Mouse (Mus musculus) frontal cortex, adult 2 months (tissue): ENCODE data around the gene Ltbp1. TPM values are rescaled to one million over a fixed set of nuclear protein-coding genes. Genes with fewer than 3 reads are reported as not detected.
"Not testable (repeated sequence)": the region's sequence is repeated elsewhere in the genome, so short reads cannot be mapped to it uniquely, and the experiment has no call there.

Experiments used
- DNase-seq, 2 experiments: peaks; one replicate each; pipeline ENCODE4 v3.0.0; 2022; ENCODE audit warnings: low spot score in 1 of 2; ENCODE audit errors: extremely low spot score in 1 of 2
- polyA plus RNA-seq: library from polyadenylated mRNA; depleted of rRNA; stranded (reverse); fragments of >200 nt; gene quantifications from 2 replicates; pipeline ENCODE4 v1.2.3, GENCODE M21; 2012

Gene Ltbp1
- polyA plus RNA-seq, 1 experiment, result 6.9 TPM

DNA sequence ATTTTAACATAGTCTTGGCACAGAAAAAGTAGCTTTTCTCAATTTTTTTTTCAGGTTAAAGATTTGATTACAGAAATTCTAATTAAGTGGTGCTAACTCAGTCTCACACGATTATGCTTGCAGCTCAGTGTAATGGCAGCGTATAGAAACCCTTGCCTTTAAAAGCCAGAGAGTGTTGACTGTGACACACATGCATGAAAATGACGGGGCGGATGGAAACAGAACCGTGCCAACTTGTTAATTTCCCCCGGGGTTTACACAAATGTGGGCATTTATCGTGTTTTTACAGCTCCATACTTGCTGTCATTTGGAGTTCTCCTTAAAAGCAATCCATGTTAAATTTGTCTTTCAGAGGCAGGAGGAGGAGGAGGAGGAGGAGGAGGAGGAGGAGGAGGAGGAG lies 102.0 kb downstream of the Ltbp1 start:
- DNase-seq, result peak; percentile 15 to 55

- DNase-seq, result no peak
Observed at GRCm38 (mm10) chr17:75107879-75108278, 102.5 kb downstream of the Ltbp1 start.

GRCm38 (mm10) chr17:75109081-75109716 lies 103.8 kb downstream of the Ltbp1 start:
- no peak for DNase-seq

DNA sequence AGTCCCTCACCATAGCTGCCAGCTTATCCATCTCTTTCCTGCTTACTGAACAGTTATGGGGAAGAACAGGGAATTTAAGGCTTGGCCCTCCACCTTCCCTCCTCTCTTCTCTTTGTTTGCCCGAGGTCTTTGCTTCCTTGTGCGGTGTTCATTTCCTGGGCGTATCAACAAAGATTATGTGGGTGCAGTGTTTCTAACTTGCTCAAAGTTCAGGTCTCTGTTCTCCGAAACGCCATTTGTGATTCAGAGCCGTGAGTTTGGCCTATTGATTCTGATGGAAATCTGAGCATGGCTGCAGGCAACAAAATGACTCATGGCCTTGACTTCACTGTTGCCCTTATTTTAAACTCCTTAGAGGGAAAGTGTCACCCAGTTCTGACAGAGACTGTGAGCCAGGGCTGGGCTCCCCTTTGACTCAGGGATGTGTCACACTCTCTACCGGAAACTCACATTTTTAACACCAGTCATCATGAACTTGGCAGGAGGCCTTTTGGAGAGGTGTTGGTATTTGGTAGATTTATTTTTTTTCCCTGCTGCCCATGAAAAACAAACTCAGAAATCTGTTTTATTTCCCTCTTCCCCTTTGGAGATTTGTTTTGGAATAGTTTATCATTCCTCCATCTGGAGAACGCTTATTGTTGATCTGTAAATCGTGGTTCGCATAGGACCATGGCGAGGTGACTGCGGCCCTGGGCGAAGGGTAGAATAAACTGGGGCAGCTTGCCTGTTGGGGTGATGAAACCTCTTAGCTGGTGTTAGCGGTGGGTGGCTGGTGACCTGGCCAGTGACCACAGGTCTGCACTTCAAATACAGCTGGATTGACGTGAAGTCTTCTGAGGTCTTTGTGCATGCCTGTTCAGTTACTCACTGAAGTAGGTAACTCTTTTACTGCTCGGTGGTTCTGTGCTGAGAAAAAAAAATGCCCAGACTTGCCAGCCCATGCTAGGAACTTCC lies 105.2 kb downstream of the Ltbp1 start:
- DNase-seq, result no peak

GRCm38 (mm10) chr17:75115594-75115993 lies 110.2 kb downstream of the Ltbp1 start:
- DNase-seq, result no peak

DNA sequence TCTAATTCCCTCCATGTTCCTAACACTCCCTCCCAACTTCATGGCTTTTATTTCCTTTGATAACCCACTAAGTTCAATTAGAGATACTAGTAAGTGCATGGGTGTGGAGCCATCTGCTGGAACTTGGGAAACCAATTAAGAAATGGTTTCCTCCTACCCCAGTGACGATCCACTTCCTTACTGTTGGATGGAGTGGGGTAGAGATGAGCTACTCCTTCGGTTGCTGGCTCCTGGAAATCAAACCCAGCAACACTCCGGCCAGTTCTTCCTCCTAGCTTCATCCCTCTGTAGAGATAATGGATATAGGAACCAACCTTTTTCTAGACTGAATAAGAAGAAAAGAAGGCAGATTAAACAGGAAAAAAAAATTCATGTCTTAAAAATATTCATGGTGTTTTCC lies 113.5 kb downstream of the Ltbp1 start:
- no peak for DNase-seq

- no peak for DNase-seq
Observed at GRCm38 (mm10) chr17:75119422-75119821, 114.1 kb downstream of the Ltbp1 start.

DNA sequence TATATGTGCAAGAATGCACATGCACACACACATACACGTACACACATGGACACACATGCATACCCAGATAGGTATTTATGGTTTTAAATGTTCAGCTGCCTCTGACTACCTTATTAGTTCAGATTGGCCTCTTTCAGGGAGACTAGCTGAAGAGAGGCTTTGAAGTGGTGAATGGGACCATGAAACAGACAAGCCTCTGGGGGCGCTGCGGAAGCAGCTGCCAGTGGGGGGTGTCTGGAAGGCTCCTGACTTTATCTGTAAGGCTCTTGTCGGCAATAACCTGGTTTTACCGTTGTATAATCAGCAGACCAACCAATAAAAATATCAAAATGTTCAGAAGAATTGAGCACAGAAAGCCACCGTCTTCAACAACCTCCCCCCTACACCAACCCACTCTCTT lies 114.7 kb downstream of the Ltbp1 start:
- DNase-seq, result no peak

- DNase-seq, result peak in 1 of 2 experiments; percentile 14
Observed at GRCm38 (mm10) chr17:75122584-75123282, 117.4 kb downstream of the Ltbp1 start.

DNA sequence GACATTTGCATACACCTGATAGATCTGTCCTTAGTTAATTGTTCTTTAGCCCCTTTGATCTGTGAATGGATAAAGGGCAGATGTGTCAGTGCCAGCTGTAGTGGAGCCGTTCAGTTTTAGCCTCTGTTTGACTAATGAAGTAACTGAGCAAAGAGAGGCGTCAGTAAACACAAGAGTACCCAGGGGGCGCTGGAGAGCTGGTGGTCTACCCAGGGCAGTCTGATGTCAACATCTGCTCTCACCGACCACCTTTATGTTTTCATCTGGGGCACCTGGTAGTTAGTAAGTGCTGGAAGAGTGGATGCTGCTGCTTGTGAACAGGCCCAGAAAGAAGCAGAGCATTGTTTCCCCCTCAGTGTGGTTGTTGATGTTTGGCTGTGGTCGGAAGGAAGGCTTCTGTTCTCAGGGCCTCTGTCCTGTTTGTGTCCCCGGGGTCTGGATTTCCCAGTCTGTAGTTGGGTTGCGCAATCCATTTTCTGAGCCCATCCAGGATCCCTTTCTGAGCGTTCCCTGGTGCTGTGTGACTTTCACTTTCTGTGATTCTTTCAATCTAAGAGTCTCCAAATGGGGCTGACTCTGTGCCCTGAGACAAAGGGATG lies 123.1 kb downstream of the Ltbp1 start:
- no peak for DNase-seq

GRCm38 (mm10) chr17:75133983-75134382 lies 128.6 kb downstream of the Ltbp1 start:
- DNase-seq, result no peak

DNA sequence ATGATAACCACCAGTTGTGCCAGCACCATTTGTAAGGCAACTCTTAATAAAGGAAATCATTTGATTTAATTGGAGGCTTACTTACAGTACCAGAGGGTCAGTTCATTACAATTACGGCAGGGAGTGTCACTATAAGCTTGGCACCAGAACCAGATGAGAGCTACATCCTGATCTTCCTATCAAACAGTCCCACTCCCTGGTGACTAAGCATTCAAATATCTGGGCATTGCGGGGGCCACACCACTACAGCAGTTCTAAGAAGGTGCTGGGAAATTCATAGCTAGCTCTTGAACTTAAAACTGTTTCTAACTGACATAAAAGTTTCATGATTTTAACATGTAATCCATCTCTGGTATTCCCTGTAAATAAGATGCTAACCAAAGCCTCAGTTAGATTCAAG lies 134.4 kb downstream of the Ltbp1 start:
- no peak for DNase-seq

GRCm38 (mm10) chr17:75142845-75143244 lies 137.5 kb downstream of the Ltbp1 start:
- DNase-seq, result not testable (repeated sequence)

DNA sequence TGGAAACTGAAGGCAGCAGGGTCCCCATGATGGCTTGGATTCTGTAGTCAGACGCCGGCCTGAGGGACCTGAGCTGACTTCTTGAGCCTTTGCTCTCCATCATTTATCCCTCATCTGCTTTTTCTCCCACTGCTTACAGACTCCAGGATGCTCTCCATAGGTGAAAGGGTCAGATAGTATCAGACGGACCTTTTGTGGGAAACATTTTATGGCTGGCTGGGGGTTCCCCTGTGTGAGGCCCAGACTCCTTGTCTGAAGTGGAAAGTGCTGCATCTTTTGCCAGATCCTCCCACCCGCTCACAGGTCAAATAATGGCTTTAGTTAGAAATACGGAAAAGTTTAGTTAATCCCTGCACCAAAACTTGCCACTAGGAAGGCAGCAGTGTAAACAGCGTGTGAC lies 138.6 kb downstream of the Ltbp1 start:
- no peak for DNase-seq

DNA sequence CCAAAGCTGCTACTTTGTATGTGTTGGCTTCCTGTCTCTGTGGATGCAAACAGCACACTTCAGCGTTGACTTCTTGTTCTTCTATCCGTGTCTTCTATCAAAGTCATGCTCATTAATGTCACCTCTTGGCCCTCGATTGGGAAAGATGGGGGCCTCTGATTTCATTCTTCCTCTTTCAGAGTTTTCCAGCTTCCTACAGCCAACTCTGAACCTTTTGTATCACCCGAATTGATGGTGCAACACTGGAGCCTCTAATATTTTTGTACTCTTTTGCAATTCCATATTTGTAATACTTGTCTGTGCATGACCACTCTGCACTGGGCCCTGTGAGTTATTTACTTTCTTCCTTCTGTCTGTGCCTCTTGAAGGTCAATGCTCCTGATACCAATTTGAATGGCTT lies 141.8 kb downstream of the Ltbp1 start:
- DNase-seq, result no peak

DNA sequence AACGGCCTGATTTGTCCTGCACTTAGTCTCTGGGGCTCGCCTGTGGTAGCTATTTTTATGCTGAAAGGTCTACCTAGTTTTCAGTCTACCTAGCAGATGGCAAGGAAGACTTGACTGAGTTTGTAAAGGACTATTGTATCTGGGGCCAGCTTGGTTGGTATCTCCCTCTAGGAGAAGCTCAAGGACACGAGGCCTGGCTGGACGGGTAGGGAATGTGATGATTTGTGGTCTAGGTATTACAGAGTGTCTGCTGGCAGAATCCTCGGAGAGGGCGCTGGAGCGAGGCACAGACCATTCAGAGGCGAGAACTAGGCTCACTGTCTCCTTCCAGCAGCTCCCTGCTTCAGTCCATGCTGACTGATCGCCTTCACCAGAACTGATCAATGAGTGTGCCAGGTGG lies 146.4 kb downstream of the Ltbp1 start:
- no peak for DNase-seq

DNA sequence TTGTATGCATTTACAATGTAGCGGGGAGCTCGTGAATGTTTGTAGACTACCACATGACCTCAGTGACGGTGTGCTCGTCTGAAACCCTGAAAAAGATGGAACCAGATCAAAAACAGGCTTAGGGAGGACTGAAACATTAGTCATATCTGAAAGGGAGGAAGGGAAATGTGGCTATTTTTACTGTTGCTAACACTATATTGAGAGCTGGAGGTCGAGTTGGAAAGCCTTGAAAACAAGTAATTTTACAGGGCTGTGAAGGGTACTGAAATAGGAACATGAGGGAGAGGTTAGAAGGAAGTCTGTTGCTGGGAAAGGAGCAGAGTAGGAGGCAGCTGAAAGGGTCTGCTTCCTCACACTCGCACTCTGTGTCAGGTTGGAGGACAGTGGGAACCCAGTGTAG lies 147.7 kb downstream of the Ltbp1 start:
- DNase-seq, result peak in 1 of 2 experiments; percentile 58

DNA sequence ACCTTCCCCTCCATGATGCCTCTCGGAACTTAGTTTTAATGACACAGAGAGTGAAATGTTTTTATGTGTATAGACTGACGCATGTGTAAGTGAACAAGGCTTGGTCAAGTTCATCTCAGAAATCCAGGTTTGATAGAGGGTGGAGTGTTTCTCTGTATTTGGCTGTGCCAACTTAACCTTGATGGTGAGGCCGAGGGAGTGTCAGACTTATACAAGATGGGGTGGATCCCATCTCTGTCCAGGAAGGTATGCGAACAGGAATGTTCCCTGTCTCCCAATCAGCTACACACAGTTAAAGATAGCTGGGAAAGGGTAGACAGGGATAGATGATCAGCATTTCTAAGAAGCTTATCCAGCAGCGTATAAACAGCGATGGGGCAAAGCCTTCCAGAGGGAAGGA lies 153.0 kb downstream of the Ltbp1 start:
- no peak for DNase-seq

DNA sequence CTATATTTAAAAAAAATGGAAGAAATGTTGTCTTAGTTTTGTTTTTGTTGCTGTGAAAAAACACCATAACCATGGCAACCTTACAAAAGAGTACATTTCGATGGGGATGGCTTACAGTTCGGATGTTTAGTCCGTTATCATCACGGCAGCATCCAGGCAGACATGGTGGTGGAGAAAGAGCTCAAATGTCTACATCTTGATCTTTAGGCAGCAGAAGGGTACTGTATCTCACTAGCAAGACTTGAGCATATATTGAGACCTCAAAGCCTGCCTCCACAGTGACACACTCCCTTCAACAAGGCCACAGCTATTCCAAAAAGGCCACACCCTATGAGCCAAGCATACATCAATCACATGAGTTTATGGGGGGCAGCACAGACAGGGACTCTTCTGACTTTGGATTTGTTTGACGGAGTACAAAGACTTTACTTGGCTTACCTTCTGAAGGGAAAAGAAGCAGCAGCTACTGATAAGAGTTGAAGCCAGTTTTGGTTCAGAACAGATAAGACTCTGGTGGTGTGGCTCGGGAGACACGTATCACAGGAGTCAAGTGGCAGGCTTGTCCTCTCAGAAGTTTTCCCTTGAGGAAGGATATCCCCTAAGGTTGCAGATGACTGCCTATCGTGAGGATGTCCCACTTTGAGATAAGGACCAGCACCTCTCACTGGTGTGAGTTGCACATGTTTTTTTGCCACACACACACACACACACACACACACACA lies 153.9 kb downstream of the Ltbp1 start:
- DNase-seq, result no peak

DNA sequence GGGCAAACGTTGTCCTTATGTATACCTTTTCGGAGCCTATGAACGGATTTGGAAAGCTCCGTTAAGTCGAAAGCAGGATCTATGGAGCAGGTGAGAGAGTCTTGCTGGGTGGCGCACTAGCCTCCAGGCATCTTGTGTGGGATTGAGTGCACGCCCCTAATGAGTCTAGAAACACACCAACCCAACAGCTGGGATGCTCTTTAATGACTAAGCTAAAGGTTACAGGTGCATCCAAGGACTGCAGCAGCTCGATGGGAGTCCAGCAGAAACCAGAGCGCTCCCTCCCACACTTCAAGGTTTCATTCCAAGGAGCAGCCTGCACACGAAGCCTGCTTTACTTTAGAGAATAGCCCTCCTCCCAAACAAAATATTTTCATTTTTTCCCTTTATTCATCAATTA lies 155.7 kb downstream of the Ltbp1 start:
- DNase-seq, result no peak
